Mouse (Mus musculus): ENCODE data around the gene Ccdc83.

DNA sequence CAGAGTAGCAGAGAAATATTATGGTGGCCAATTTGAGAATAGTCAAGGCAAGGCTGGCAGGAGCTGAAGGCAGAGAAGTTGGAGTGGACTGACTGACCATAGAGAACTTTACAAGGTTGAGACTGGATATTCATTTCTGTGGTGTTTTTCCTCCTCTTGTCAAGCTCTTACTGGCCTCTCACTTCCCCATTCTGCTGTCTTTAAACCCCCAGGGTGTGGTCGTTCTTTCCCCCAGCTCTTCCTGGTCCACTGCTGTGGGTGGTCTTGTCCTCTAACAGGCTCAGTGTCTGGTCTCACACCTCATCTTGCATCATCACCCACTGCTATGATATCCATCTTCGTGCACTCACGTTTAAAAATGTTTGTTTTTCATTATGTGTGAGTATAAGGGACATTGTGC is 47.8 kb upstream of the Ccdc83 start:
- TF ChIP-seq CTCF (IDR thresholded peaks at IDR 0.05; ENCODE audit: low read depth, low read length) (no peak), POLR2A (IDR thresholded peaks at IDR 0.05; ENCODE audit: borderline replicate concordance, low read depth, low read length) (no peak)
